Mouse (Mus musculus) ovary, postnatal 14 days (tissue): ENCODE data around the gene Ppp1r1b.

Experiments
- DNase-seq: peaks from one replicate; pipeline ENCODE4 v3.0.0; 2022; ENCODE audit warnings: low spot score

Ppp1r1b gene

DNA sequence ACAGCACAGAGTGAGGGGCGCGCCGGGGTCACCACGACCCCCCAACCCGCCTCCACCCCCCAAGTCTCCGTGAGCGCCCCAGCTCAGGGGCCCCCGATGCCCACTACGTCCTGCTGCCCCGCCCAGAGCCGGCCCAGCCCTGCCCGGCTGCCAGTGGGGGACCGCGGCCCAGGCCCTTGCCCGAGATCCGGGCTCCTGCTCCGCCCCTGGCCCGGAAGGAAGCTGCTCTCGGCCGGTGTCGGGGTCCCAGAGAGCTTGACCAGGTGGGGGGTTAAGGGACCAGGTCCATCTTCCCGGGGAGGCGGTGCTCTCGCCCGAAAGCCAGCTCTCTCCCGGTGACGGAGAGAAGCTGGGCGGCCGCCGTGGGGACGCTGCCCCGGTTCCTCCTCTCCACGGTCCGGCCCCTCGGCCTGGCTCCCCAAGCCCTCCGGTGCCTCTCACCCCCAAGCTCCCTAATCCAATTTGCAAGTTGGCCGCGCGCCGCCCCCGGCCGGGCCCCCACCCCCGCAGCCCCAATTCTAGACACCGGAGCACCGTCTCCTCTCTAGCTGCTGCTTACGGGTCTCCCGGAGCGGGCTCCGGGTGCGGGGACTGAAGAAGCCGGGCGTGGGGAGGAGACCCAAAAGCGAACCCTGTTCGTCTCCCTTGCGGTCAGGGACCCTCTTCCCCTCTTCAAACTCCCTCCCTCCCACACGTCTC lies 19.7 kb upstream of the Ppp1r1b start:
- DNase-seq, result no peak

DNA sequence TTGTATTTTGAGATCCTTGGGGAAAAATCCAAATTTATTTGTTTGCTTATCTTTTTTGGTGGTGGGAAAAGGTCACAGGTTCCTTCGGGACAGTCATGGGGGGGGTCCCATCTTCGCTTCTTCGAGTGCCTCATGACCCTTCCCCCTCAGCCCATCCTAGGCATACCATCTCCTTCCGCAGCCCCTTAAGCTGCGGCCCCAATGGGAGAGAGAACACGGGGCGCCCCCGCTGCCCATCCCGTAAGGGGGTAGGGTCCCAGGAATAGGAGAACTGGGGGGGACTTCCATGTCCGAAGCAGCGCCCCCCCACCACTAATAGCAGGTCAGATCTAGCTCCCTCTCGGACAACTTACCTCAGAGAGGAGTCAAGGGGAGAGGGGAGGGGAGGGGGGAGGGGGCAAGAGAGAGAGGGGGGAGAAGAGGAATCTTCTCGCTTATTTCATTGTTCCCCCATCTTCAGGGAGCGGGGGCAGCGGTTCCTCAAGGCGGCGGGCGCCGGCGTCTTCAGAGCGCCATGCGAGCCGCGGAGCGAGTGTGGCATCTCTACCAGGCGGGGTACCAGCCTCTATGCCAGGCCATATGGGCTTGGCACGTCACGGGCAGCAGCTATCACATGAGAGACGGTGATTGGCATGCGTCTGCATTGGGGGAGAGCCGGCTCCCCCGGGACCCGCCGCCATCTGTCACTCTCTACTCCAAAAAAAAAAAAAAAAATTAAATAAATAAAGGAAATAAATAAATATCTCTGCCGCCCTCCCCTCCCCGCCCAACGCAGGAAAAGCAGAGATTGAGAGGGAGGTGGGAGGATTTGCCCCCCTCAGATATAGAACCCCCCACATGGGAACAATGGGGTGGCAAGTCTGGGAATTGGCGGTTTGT lies 18.9 kb upstream of the Ppp1r1b start, which contains the start of gene Neurod2:
Neurod2 (minus strand) TSS at position 568 of the 879 bp plus-strand sequence.
- no peak for DNase-seq

DNA sequence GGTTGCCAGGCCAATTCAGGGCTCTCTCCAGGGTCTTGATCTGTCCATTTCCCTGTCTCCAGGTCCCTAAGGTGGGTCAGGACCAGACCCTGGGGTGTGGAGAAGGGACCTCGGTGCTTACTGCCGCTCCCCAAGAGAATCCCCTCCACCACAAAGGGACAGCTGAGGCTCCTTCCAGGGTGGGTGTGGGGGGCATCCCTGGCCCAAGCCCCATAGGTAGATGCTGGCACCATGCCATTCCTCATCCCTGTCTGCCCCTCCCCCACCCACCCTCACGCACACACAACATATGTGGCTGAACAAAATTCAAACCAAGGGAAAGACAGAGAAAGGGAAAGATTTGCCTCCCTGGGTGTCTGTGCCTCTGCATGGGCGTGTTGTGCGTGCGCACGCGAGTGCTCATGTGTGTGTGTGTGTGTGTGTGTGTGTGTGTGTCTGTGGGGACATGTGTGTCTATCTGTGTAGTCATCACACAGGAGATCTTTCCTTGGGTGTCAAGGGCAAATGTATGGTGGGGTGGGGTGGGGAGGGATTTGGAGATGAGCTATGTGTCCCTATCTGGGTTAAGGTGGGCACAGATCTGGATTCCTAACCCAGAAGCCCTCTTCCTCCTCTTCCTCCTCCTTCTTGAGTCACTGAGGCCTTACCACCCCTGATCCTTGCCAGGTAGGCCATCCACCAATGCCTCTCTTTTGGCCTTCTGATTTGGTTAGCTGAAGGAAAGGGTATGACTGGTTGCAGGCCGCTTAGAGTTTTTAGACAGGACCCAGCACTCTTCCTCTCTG lies 18.1 kb upstream of the Ppp1r1b start:
- DNase-seq, result no peak

DNA sequence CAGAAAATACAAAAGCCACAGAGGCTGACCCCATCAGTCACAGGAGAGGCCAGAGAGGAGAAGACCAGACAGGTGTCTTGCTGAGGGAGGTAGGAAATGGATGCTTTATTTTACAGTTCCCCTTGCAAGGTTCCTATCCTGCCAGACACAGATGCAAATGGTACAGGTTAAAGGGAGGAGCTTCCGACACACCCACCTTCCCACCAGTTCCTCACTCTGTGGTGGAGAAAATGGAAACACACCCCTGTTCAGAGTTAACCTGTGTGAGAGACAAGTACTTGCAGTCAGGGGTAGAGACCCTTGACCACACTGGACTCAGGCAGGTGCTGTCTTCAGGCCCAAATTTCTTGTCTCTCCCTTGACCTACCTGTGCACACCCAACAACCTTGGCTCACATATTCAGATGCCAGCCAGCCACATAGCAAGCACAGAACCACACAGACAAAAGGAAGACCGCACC lies 17.4 kb upstream of the Ppp1r1b start:
- no peak for DNase-seq

DNA sequence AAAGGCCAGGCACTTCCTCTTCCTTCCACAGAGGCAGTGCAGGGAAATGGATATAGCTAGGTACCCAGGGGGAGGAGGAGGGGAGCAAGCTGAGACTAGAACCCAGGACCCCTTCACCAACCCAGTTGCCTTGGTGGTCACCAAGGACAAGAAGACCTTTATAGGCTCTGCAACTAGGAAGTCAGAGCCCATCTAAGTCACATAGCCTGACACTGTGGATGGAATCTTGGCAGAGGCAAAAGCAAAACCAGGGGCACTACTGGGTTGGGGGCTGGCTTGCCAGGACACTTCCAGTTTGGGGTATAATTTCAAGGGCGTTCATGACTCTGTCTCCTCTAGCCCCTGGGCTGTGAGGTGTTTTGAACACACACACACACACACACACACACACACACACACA lies 16.8 kb upstream of the Ppp1r1b start:
- no peak for DNase-seq

DNA sequence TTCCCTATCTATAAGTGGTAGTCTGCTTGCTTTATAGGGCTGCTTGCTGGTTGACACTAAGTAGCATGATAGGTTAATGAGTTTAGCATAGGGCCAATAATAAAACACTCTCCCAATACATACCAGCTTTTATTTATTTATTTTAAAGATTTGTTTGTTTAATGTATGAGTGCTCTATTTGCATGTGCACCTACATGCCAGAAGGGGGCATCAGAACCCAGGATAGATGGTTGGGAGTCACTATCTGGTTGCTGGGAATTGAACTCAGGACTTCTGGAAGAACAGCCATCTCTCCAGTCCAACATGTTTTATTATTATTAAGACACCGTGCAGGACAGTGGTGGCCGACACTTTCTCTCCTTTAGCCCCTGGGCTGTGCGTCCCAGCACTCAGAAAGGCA lies 16.0 kb upstream of the Ppp1r1b start:
- no peak for DNase-seq

DNA sequence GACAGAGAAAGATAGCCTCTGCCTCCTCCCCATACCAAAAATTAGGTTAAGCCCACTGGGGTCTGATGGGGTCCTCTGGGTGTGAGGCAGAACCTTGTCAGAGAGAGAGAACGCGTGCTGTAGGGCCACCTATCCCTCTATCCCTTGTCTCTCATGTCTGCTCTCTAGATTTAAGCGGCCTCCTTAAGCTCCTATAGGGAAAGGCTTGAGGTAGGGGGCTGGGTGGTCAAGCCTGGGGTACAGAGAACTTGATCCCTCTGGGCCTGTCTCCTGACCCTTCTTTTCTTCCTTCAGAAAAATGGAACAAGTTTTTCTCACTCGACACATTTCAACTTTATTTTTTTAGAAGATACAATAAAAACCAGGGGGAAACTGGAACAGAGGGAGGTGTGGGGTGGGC lies 15.4 kb upstream of the Ppp1r1b start:
- DNase-seq, result no peak

DNA sequence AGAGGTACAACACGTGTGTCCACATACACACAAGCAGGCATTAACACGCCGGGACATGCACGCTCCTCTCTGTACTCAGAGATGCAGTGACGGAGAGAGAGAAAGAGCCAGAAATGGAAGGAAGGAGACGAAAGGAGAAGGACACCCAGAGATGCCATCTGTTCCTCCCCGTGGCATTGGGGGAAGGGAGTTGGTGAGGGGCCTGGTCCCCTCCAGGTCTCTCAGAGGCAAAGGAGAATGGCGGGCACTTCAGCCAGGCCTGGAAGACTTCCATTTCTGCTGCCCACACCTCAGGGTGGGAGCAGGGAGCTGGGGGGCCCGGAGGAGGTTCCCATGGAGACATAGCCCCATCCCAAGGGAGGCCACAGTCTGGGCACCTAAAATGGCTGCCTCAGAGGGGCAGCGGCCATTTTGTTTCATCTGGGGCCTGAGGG lies 14.9 kb upstream of the Ppp1r1b start:
- DNase-seq, result no peak

DNA sequence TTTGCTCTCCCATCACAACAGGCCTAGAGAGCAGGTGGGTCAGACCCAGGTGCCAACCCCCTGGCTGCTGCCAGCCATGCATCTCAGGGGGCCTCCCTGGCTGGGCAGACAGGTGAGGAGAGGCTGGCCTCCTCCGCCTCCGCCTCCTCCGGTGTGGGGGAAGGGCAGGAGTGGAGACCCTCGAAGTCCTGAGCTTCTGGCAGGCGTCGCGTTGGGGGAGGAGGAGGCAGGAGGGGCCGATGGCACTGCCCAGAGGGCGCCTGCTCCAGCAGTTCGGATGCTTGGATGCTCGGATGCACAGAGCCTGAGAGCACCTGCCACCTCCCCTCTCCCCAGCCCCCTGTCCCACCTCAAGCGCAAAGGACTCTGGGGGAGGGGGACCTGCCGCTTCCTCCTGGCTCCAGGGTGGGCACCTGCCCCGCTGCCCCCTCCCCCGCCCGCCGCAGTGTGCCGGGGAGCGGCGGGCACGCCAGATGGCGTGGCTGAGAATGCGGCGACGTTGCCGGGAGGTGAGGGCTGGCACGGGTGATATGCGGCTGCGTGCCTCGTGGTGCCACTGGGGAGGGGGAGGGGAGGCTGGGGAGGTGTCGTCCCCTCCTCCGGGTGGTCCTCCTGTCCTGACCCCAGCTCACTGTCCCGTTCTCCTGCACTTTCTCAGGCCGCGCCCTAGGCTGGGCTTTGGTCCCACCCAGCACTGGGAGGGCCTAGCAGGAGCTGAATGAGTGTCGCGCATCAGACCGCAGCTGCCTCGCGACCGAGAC lies 14.0 kb upstream of the Ppp1r1b start:
- no peak for DNase-seq

DNA sequence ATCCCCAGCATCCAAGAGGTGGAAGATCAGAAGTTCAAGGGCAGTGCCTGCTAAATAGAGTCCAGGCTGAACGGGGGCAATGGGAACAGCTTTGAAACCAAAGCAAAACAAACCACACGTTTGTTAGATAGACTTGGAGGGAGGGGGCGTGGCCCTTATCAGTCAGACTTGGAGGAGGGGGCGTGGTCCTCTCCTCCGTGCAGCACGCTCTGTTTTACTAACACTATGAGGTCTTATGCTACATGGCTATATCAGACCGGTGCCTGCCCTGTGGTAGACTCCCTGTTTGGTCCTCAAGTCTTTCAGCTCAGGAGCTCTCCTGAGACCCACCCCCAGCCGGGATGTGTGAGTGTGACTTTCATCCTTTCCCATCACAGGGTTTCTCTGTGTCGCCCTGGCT lies 13.0 kb upstream of the Ppp1r1b start:
- DNase-seq, result no peak

DNA sequence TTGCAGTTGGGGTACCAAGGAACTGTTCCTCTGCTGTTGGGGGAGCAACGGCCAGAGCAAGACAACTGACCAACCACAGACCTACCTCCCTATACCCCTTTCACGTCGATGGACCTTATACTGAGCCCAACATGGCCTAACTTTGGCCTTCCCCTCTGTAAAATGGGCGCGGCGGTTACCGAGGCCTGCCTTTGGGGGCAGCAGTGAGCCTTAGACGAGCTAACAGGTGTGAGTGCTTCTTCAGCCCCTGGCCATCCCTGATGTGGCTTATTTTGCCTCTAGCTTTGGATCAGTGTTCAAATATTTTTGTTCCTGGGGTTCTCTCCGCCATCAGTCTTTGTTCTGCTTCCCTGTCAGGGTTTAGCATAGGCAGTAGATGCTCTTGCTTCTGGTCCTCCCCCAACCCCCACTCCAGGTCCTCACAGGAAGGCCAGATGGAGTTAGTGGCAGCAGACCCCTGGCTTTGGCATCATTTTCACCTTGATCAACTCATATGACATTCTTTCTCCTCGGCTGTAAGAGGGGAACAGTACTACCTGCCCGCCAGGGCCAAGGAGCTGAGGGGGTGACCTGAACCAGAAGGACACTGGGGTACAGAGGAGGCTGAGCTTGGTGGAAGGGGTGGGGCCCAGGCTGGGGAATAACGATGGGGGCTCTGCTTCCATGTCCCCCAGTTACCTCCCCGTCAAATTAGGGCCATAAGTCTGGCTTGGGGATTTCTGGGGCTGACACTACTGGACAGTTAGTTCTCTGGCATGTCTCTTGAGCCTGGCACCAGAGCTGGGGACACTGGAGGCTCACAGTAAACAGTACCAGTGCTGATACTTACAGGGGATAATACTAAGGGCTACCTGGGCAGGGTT lies 11.7 kb upstream of the Ppp1r1b start:
- no peak for DNase-seq

DNA sequence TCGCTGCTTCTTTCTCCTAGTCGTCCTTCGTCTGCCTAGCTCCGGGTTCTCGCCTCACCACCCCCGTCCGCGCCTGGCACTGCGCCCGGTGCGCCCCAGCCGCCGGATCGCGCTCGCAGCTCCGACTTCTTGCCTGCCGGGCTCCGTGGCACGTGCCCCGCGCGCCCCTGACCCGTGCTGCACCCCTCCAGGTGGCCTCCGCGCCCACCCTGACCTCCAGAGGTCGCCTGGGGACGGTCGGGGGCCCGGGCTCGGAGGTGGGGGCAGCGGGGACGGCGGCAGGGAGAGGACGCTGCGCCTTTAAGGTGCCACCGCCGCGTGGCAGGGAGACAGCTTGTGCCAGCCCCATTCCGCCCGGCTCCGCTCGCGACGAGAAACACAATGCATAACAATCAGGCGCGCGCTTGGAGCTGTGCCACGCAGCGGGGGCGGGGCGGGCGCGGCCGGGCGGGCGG lies 9.7 kb upstream of the Ppp1r1b start:
- no peak for DNase-seq

DNA sequence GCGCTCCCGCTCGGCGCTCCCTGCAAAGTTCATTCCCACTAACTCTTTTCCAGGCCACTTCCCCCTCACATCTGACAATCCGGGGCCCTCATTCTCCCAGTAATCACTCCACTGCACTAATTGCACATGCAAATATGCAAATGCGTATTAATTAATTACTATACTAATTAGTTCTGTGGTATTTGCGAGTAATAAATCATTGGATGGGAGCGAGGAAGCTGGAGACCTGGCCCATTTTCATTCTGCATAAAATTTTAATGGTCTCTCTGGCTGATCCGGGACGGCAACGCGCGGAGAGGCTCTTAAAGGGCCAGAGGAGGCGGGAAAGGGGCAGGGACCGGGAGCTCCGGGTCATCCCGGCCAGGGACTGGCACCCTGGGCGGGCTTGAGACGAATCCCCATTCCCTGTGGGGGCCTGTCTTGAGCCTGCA lies 9.1 kb upstream of the Ppp1r1b start:
- DNase-seq, result no peak

DNA sequence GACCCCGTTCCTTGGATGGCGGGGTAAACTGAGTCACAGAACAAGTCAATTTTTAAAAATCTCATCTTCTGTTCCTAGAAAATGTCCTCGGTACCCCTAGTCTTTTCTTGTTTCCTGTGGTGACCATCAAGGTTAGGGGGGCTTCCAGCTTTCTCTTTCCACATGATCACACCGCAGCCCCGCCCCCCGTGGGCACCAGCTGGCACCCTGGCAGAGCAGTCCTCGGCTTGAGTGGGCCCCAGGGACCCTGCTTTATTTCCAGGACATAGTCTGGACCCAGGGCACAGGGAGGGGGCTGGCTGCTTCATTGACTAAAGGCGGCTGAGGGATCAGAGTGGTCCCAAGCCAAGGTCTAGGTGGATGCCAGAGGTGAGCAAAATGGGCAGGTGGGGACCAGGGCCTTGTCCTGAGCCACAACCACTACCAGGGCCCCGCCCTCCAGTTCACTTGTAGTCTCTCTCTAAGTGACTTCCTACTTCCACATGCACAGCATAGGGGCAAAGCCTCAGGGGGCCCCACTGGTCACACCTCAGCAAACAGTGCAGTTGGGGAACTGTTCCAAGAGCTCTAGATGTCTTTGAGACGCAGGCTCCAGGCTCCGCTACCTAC lies 8.4 kb upstream of the Ppp1r1b start:
- DNase-seq, result no peak

DNA sequence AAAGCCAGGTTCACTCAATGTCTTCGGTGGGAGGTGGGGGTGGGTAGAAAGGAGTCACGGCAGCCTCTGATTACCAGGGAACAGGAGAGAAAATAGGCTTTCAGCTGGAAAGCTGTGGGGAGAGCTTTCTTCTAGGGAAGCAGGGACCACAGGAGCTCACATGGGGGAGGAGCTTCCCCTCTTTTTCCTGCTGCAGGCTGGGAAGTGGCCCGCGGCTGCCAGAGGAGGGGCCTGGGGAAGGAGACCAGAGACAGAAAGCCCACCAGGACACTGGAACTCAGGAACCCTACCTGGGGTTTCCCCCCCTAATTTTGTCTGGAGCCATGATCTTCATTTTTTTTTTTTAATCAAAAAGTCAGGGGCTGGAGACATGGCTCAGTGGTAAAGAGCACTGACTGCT lies 7.6 kb upstream of the Ppp1r1b start:
- DNase-seq, result no peak

DNA sequence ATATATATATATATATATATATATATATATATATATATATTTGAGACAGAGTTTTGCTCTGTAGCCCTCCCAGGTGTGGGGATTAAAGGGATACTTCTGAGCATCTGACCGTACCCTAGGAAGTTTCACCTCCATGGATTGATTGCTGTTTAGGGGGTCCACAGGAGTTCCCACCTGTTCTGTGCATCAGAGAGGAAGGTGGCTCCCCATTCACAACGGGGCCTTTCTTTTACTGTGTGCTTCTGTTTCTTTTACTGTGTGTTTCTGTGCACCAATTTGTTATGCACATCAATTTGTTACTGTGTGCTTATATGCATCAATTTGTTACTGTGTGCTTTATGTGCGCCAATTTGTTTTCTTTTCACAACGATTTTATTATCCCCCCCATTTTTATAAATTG lies 7.0 kb upstream of the Ppp1r1b start:
- no peak for DNase-seq

DNA sequence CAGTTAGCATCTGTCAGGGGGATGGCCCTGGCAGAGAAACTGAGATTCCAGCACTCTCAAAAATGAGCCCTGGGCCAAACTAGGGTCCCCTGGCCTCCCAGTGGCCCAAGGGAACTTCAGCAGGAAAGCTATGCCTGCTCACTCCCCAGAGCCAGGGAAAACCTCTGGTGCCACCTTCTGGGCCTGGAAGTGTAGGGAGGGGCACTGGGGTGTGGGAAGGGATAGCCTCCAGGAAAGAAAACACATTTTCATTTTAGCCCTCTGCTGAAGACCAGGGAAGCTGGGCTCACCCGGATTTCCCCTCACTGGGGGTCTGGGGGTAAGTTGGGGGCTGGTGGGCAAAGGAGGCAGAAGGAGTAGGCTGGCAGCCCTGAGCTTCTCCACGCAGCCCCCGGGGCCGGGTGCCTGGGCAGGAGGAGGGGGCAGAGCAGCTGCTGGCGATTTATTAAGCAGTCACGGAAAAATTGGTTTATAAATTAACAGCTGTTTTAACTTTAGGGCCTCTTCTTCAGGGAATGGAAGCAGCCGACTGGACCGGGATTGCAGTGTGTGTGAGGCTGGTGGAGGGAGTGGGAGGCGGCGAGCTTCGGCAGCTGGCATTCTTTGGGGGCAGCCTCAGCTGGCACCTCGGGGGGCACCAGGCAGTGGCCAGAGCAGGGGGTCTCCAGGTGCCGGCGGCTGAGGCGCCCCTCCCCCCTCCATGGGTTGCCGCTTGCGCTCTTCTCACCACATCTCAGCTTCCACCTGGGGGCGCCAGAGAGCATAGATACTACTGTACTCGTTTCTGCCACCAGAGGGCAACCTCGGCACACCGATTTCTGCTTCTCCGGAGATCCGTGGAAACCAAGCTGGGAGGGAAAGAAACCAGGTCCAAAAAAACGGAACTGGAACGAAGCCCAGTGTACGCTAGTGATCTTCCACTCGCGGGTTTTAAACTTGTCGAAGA lies 5.9 kb upstream of the Ppp1r1b start:
- DNase-seq, result peak; percentile 99

DNA sequence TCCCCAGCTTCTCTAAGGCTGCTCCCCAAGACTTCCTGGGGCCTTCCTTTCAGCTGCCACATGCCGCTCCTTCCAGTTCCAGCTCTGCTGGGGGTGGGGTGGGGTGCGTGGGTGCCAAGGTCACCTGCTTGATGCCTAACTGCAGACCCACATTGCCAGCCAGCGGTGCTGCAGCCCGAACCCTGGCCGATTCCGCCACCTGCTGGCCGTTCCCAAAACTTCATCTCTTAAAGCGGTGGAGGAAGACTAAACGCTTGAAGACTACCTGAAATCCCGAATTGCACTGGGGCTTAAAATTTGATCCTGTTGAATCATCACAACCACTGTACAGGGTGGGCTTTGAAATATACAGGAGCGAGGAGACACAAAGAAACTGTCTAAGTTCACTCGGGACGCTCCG lies 3.0 kb upstream of the Ppp1r1b start:
- DNase-seq, result peak; percentile 78

DNA sequence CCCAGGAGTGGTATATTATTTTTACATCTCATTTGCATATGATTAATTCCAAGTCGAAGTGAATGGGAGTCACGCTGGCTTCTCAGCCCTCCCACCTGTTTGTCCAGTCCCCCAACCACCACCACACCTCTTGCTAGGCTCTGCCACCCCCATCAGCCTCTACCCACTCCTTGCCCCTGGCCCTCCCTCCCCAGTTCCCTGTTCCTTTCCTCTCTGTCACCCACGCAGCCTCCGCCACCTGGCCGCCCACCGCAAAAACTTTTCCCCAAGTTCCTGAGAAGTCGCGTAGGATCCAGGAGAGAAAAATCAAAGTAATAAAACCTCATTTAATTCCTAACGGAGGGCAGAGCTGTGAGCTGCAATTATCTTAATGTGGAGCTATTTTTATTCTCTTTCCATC lies 2.0 kb upstream of the Ppp1r1b start:
- no peak for DNase-seq
